Mouse (Mus musculus) embryo, embryonic 10 days (tissue): Measurements from ENCODE around the gene Haghl.
"Not testable (repeated sequence)": the region's sequence is repeated elsewhere in the genome, so short reads cannot be mapped to it uniquely, and the experiment has no call there.

ENCODE experiments used
- DNase-seq: peaks from one replicate; pipeline ENCODE4 v3.0.0-alpha.2; 2015; ENCODE audit warnings: low spot score

Gene Haghl

DNA sequence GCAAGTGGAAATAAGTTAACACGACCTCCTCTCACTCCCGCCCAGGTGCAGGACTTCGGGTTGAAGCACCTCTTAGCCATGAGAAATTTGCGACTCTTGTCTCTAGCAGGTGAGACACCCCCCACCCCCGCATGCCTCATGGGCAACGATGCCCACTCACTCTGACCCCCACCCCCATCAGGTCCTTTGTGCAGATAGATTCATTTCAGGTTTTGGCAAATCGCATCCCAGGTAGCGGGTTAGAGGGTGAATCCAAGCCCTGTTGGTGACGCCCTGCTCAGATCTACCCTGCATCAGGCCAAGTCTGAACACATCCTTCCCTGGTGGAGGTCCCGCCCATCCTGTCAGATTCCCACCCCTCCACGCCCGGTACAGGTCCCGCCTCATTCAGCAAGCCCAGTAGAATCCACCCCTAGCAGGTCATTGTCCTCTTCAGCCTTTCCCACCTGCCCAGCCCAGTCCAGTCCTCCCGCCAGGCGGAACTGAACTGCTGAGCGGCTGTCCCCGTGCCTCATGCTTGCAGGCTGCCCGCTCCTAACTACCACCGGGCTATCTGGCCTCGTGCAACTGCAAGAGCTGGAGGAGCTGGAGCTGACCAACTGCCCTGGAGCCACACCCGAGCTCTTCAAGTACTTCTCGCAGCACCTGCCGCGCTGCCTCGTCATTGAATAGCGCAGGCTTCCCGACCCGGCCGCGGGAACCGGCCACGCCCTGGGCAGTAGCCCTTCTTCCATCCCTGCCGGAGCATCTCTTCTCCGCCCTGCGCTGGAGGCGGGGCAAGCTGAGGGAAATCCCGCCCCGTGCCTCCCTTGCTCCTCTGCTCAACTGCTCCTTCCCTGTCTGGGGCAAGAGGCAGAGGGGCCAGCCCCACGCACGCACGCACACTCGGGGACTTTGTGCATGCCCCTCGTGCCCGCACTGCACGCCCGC lies 33.6 kb upstream of the Haghl start:
- peak; percentile 47 for DNase-seq

DNA sequence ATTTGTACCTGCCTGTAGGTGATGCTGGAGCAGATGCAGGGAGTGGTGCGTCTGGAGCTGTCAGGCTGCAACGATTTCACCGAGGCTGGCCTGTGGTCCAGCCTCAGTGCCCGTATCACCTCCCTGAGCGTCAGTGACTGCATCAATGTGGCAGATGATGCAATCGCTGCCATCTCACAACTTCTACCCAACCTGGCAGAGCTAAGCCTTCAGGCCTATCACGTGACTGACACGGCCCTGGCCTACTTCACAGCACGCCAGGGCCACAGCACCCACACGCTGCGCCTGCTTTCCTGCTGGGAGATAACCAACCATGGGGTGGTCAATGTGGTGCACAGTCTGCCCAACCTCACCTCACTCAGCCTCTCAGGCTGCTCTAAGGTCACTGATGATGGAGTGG lies 32.2 kb upstream of the Haghl start:
- DNase-seq, result no peak

DNA sequence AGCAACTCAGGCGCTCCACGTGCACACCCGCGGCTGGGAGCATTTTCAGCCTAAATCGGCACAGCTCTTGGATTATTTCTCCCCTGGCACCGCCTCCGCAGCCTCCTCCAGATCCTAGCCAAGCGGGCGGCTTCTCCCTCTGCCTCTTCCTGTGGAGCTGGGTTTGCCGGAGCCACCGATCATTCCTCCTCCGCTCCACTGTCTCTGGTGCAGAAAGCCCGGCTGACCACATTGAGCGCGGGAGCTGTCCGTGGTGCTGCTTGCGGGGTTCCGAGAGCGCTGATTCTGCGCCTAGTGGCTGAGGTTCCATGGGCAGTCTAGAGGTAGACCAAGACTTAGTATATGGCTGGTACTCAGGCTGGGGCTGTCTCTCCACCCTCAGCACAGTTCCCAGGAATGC lies 28.0 kb upstream of the Haghl start:
- peak; percentile 94 for DNase-seq

DNA sequence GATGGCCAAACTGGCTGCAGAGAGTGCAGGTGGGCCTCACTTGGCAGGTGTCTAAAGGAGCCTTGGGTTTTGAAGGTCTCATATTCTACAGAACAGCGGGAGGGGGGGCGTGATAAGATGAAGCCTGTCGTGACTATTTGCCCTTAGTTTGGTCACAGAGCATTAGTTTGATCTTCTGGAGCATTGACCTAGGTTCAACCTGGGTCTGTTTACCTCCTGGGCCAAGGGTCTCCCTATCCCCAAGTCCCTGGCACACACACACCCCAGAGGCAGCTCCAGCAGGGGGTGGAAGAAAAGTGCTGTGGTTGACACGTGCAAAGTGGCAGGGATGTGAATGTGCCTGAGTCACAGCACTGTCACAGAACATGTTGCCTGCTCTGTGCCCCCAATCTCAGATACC lies 25.4 kb upstream of the Haghl start:
- no peak for DNase-seq

DNA sequence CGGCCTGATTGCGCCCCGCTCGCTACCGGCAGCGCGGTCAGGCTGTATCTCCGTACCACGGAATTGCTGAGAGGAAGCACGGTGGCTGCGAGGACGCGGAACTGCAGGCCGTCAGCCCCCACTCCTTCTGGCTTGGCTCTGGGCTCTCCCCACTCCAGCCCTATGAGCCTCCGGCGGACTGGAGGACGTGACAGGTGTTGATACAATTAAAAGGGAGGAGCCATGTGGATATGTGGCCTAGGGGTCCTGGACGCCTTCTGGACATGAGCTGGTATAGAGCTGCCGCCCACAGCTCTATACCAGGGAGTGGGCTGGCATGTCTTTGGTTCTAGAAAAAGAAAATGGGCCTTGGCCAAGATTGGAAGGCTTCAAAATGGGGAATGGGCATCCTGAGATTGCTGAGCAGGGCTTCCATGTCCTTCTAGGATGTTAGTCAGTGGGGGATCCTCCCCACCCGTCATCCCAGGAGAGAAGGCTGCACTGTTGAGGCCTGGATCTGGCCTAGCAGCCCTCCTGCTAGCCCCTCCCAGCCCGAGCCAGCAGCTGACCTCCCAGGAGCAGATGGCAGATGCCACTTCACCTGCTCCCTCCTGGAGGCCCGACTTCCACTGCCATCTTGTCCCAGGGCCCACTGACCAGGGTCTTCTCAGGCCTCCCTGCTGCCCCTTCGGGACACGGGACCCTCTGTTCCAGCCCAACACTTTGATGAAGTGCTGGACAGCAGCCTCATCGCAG lies 24.3 kb upstream of the Haghl start:
- no peak for DNase-seq

DNA sequence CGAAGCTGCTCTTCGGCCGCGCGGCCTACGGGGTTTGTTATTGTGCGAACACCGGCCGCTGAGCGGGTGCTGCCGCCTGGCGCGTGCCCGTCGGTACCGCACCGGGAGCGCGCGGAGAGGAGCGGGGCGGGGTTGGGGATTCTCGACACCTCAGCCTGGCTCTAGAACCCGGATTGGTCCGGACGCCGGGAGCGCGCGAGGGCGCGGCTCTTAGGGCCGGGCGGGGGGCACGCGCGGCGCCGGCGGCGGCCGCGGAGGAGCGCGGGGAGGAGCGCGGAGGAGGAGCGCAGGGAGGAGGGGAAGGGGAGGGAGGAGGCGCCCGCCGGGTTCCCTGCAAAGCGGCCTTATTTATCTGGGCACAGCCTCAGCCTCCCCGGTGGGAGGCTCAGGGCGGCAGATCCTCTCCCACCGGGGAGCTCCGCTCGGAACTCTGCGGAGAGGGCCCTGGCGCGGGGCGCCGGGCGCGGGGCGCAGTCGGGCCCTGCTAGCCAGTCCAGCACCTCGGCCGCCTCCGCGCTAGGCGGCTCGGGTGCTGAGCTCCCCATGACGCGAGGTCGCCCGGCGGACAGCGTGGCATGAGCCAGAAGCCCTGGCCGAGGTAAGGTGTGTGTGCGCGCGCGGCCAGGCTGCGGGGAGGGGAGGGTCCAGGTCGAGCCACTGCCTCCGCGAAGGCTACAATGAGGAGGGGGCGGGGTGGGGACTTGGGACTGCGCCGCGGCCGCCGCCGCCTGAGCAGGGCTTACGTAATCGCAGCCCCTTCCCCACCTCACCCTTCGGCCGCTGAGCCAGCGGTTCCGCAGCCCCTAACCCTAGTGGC lies 23.5 kb upstream of the Haghl start, which contains the start of gene Fbxl16:
Fbxl16 (plus strand) TSS at position 297 of the 817 bp plus-strand sequence.
- DNase-seq, result peak; percentile 87

DNA sequence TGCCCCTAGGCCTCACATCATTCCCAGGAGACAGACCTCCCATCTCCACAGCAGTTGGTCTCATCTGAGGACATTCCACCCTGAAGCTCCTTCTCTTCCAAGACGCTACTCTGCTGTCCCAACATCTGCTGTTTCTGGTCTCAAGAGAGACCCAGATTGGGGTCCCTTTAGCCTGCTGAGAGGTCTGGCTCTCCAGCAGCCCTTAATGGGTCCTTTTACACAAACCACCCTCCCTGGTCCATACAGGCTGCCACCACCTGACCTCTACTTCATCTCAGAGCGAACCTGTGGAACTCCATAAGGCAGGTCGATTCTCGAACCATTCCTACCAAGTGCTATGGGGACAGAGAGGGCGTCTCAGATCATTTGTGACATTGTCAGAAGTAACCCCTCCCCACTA lies 22.6 kb upstream of the Haghl start:
- no peak for DNase-seq

DNA sequence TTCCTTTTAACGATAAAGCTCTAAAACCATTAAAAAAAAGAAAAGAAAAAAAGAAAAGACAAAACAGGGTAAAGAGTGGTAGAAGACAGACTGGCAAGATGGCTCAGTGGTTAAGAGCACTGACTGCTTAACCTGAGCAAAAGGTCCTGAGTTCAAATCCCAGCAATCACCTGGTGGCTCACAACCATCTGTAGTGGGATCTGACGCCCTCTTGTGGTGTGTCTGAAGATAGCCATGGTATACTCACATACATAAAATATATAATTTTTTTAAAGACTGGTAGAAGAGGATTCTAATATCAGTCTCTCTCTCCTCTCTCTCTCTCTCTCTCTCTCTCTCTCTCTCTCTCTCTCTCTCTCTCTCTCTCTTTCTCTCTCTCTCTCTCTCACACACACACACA lies 22.0 kb upstream of the Haghl start:
- DNase-seq, result not testable (repeated sequence)

DNA sequence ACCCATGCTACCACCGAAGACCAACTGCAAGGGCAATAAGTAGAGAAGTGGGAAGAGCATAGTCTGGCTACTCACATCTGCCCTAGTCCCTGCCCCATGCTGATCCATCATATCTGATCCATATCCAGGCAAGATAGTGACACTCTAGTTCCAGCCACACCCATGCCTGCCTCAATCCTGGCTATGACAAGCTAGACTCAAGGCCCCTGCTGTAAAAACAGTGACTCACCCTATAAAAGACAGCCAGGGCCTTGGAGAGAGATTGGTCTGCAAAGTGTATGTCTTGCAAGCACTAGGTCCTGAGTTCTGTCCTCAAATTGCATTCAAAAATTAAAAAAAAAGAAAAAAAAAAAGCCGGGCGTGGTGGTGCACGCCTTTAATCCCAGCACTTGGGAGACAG lies 21.0 kb upstream of the Haghl start:
- DNase-seq, result no peak

DNA sequence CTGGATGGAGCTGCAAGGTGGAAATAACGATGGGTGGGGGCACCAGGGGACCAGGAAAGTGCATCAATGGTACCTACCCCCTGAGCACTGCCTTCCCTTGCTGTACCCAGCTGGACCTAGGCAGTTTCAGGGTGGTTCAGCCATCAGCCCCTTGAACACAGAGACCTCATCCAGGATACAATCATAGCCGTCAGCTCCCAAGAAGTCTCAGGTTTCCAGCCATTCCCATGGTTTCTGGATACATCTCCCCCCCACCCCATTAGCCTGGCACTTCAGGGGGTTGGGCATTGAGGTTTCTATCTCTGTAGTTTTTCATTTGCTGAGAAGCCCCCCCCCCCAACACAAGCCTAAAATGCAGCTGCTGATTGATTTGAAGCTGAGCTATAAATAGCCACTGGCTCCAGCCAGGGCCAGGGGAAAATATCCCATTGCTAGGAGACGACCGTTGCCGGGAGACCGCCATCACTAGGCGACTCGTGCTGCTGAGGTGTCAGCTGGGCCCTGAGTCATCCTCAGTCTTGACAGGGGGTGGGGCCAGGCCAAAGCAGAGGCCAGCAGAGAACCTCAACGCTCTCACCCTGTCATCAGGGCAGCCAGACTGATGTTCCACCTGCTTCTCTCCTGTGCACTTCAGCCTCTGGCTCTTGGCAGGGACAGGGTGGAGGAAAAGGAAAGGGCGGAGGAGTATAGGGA lies 17.5 kb upstream of the Haghl start:
- DNase-seq, result peak; percentile 90

DNA sequence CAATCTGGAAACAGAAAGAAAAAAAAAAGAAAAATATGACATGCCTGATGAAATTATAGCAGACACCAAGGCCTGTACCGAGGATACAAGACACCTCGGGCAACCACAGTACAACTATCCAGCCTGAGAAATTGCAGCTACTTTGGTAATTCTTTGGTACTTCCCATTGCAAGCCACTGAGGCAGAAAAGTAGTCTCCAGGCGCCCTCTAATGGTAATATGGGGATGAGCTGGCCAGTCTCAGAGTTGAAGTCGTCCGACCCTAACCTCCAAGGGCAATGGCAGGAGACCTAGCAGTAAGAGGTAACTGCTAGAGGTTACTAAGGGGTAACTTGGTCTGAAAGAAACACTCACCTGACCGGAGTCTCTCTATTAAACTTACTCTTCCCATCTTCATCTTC lies 15.6 kb upstream of the Haghl start:
- peak; percentile 86 for DNase-seq

DNA sequence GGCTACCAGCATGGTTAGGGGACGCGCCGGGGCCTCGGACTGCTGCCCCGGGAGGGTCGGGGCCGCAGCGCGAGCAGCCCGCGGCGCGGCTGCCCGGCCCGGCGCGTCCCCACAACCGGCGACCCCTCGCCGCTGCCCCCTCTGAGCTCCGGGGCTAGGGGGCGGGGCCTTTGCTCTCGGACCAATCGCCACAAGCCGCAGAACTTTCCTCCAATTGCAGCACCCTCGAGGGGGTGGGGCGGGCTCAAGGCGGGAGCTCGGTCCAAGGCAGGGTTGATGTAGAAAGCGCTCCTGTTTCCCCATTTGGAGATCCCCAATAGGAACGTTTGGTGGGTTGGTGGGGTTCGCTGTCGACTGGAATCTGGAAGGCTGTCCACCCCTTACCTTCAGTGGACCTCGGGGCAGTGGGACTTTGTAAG lies 11.5 kb upstream of the Haghl start, which contains the start of gene Metrn:
Metrn (minus strand) TSS at position 186 of the 419 bp plus-strand sequence.
- DNase-seq, result peak; percentile 94

DNA sequence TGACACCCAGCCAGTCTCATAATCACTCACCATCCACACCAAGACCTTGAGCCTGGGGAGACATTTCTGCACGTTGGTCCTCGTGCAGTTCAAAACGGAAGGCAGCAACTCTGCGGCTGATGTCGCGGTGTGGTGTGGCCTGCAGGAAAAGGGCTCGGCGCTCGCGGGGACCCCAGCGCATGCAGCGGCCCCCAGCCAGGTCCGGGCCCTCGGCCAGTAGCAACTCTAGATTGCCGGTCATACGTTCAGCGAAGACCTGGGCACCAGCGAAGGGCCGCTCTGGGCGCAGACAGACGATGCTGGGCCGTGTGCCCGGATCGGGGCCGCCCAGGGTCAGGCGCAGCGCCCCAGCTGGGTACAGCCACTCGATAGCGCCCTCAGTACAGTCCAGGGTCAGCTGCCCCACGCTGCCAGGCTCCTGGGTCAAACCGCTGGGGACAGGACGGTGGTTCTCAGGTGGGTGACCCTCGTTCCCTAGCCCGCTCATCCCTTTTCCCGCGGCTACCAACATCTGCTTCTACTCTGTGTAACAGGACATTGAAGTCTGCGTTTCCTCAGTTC lies 10.8 kb upstream of the Haghl start:
- peak; percentile 49 for DNase-seq

DNA sequence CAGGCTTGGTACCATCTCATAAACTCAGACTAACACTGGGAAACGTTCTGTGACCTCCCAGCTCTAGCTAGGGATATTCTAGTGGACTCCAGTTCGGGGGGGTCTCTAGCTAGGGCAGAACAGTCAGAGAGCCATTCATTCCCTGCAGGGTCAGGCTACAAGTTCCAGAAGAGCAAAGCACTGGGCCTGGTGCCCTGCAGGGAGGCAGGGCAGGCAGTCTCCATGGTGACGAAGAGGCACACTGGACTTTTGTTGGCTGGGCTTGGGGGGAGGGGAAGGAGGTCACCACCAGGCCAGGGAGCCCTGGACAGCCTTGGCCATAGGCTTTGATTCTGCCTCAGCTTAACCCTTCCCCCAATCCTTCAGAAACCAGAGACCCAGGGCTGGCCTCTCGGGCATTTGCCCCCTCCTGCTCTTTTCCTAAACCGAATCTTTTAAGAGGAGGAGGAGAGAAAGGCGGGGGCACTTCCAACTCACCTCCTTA lies 10.2 kb upstream of the Haghl start, which contains the start of gene AC134908.4:
AC134908.4 (minus strand) TSS at position 51 of the 484 bp plus-strand sequence.
- peak; percentile 96 for DNase-seq

DNA sequence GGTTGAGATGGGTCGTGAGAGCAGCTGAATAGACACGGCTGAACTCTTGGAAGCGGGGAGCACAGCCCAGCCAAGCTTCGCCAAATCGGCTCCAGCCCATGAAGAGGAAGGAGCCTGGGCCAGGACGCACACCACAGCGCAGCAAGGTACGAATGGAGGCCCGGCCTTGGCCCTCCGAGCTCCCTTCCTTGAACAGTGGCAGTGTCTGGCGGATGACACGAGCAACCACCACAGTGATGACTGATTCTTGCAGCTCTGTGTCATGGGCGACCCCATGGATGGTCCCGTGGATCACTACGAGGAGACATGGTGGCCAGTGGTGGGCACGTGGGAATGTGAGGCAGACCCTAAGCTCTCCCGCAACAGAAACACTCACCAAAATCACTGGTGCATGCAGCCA lies 9.5 kb upstream of the Haghl start:
- DNase-seq, result no peak

DNA sequence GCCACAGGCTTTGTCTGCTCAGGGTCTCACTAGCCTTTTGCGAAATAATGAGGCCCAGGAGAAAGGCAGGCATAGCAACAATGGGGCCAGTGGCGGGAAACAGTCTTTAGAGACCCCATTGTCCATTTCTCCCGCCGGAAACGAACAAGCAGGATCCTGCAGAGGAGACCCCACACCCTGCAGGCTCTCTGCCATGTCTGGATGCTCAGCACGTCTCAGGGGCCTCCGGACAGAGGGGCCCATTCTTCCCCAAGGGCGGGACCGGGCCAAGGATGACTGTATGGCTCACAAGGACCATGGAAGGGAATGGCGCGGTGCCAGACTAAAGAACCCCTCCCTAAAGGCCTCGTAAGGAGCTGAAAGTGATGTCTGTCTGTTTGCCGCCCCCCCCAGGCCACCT lies 8.7 kb upstream of the Haghl start:
- peak; percentile 55 for DNase-seq

DNA sequence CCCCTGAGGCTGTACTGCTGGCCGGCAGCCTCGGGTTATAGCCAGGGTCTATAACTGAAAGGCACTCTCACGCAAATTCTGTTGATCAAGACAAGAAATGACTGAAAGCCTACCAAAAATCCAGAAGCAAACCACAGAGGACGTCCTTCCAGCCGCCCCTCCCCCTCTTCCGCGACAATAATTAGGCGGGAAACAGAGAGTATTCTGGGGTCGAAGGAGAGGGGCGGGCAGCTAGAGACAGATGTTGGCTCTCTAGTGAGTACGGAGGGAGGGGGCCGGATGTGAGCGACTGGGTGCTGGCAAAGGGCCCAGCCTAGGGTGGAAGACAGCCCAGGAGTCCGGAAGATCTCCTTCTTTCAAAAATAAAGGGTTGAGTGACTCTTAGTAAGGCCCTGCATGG lies 7.1 kb upstream of the Haghl start, which contains the start of gene Fam173a:
Fam173a (minus strand) TSS at position 287 of the 400 bp plus-strand sequence.
- peak; percentile 75 for DNase-seq

DNA sequence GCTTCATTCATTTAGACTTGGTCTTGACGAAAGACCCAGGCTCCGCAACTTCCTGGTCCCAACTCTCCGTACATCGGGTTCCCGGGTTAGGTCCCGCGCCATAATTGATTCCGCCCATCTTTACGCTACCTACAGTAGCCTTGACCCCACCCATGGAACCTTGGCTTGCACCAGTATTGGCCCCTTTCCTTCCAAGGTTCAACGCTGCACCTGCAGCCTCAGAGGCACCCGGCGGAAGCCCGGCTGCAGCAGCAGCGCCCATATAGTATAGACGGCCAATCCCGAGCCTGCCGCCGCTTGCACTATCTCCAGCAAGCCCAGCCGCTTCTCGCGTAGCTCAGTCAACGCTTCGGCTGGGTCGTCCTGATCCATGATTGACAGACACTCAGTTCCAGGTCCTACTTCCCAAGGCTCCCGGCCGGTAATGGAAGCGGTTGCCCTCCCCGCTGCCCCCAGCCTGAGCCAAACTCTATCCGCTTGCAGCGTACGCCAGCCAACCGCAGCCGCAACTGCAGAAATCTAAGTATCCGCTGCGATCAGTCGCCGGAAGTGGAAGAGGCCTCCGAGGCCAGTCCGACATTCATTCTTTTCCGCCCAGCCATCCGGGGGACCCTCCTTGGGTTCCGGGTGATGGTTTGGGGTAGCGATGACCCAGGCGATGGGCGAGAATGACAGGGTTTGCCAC lies 6.5 kb upstream of the Haghl start:
- peak; percentile 86 for DNase-seq

DNA sequence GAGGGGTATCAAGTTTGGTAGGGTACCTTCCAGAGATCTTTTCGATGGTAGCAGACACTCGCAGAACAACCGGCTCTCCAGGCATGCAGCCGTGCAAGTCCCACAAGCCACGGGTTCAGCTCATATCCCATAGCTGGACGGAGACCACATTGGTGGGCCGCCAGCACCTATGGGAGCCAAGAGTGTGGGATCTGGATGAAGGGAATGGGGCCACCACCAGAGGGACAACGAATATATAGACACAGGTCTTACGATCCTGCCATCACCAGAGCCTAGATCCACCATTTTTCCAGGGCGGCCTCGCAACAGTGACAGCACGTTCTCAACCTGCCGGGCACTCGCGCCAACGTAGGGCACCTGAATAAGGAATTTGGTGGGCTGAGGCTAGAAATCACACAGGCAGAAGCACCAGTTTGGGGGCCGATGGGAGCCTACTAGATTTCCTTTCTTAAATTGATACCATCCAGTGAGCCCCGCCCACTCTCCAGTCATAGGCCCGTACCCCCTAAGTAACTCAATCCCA lies 5.9 kb upstream of the Haghl start:
- DNase-seq, result peak; percentile 50
